Mouse (Mus musculus): ENCODE measurements around the gene Arpc4. TPM values are rescaled to one million over a fixed set of nuclear protein-coding genes. Genes with fewer than 3 reads are reported as not detected.

Arpc4 gene
- total RNA-seq, 2 experiments from 2014 or later = 288 to 299 TPM

DNA sequence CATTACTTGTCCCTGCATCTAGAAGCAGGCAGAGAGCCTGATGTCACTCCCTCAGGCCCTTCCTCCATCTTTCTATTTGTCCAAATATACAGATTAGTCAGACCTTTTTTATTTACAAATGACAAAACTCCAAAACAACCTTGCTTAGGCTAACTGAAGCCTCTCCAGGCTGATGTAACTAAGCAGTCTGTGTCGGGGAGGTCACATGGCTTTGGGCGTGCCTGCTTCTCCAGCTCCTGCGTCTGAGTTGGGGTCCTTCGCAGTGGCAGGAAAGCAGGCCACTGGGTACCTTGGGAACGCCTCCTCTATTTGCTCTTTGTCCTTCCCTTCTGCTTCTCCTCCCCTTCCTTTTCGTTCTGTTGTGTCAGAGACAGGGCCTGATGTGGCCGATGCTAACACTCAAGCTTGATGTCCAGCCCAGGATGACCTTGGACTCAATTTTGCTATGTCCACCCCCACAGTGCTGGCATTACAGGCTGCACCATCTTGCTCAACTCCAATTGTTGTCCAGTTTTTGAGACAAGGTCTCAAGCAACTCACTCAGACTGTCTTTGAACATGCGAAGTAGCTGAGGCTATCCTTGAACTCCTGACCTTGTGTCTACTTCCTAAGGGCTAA is 13.3 kb upstream of the Arpc4 start:
- DNase-seq = no peak
- intact Hi-C loops (cut with DNase I) = no loop called here

DNA sequence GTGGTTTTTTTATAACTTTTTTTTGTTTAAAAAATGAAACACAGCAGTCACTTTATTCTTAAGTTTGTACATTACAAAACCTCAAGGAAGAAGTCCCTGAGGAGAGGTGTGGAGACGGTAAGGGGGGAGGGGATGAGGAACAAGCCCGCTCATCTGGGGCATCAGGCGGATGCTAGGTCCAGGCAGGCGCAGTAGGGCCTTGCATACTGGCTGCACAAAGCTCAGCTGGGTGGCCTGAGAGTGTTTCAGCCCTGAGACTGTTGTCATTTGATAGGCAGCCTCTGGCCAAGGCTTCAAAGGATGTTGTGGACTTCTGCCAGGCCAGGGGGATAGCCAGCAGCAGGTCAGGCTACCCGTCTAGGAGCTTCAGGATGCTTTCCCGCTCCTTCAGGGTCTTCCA is 11.3 kb upstream of the Arpc4 start:
- intact Hi-C loops (cut with DNase I) = no loop called here

DNA sequence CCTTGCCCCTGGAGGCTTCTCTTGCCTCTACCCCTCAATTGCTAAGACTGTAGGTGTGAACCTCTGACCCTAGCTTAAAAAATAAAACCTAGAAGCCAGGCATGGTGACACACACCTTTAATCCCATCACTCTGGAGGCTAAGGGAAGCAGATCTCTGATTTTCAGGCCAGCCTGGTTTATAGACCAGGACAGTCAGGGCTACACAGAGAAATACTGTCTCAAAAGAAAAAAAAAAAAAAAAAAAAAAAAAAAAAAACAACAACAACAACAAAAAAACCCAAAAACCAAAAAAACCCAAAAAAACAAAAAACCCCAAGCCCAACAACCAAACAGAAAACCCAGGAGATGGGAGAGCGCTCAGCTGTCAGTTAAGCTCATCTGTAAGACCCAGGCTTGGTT is 10.3 kb upstream of the Arpc4 start:
- no peak for DNase-seq
- intact Hi-C loops (cut with DNase I) = no loop called here

More for the DNA sequence above, 11.3 kb upstream of the Arpc4 start:
- DNase-seq = no peak

DNA sequence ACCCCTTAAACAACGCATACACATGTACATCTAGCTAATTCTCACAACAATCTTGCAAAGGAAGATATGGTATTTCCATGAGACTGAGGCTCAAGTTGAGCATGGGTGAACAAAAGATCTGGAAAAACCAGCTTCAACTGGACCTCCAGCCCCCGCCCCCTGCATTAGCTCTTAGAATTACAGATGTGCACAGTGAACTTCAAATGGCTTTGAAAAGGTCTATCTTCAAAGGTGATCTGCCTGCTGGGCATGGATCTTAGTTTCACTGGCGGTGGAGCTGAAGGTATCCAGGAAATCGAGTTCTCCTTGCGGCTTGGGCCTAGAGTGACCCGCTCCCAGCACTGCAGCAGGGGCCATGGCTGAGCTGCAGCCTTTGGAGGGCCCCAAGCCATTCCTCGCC is 9.8 kb upstream of the Arpc4 start:
- DNase-seq = no peak
- intact Hi-C loops (cut with DNase I) = no loop called here

DNA sequence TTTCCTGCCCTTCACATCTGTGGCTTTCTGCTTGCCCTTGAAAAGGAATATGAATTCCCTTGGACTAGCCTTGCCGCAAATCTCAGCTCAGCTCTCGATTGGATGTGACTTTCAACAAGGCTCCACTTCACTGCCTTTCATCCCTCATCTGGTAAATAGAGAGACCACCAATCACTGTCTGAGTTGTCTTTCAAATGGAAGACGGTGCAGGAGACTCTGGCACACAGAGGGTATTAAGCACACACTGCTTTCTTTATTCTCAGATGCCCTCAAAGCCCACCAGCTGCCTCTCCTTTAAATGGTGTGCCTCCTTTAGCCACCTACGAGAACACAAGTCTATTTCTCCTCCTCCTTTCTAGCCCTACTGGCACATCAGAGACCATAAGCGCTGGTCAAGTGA is 9.3 kb upstream of the Arpc4 start:
- intact Hi-C loops (cut with DNase I) = no loop called here
- no peak for DNase-seq

DNA sequence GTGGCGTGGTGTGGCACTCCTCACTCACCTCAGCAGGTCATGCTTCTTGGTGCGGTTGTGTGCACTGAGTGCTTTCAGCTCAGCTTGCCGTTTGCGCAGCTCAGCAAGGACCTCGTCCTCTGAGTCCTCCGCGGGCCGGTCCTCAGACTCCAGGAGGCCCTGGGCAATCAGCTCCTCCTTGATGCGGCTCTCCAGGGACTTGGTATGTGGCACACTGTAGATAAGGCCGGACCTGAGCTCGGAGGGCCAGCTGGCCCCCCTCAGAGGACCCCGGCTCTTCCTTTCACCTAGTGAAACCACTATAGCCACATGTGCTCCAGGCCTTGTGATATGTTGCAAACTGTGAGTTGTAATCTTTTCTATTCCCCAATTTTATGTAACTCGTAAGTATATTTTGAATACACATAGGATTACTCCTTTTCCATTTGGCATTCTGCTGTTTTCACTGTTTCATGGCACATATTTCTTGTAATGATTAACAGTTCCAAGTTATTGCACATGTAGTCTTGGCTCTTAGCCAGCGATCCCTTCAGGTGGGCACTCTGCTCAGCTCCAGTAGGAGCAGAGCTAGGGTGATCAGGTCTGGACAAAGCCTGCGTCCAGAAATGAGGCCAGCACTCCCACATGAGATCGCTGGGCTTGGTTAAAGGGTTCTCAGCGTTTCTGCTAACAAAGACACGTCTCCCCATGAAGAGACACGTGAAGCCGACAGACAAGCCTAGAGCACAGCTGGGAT is 7.6 kb upstream of the Arpc4 start:
- no peak for DNase-seq
- intact Hi-C loops (cut with DNase I) = no loop called here

DNA sequence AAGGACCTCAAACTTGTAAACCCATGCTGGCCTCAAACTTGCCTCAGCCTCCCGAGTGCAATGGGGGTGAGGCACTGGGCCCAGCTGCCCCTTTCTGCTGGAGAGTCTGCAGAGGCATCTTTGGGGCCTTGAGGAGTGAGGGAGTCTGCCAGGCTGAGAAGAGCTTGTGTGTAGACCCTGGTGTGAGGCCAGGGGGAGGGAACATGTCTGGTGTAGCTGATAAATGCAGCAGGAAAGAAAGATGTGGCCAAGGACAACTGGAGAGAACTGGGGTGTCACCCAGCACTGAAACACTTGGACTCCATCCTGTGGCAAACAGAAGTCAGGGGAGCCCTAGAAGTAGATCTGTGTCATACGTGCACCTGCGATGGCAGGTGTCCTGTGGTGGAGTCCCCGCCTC is 4.4 kb upstream of the Arpc4 start:
- no peak for DNase-seq
- intact Hi-C loops (cut with DNase I) = no loop called here

DNA sequence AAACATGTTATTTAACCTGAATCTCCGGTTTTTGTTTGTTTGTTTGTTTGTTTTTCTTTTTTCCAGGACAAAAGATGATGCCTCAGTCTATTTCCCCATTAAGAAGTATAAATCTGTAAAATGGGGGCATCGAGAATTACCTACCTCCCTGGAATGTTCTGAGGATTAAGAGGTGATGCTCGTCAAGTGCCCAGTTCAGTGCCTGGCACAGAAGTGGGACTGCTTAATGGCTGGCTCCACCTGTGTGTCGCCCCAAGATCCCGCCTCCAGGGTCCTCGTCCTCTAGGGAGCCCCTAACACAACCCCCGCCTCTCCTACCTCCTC is 781 bp upstream of the Arpc4 start:
- intact Hi-C loops (cut with DNase I) = no loop called here
- DNase-seq = no peak

DNA sequence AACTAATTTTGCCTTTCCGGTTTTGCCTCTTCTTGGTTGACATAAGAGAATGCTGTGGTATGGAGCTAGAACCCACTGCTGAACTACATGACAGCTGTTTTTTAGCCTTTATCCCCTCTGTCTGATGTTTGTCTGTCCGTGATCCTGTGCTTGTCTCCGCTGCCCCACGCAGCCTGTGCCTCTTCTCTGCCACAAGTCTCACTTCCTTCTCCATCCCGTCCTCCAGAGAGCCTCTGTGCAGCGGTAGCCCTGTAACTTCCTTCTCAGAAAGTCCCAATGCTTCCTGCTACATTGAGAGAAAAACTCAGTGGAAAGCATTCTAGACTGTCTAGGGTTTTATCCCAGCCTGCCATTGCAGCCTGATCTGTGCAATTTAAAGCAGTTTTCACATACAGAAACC is 1.3 kb downstream of the Arpc4 start:
- intact Hi-C loops (cut with DNase I) = no loop called here
- no peak for DNase-seq

DNA sequence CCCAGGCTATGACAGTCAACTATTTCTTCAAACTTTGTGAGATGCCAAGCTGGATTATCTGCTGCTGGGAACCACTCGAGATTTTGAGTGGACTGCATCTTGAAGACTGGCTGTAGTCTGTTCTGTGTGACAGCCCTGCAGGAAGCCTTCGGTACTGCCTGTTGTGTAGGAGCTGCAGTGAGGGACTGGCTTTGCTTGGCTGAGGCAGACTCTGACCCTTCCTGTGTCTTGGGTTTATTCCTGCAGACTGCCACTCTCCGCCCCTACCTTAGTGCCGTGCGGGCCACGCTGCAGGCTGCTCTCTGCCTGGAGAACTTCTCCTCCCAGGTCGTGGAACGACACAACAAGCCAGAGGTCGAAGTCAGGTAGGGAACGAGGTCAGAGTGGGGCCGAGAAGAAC is 2.6 kb downstream of the Arpc4 start:
- intact Hi-C loops (cut with DNase I) = no loop called here
- DNase-seq = no peak

DNA sequence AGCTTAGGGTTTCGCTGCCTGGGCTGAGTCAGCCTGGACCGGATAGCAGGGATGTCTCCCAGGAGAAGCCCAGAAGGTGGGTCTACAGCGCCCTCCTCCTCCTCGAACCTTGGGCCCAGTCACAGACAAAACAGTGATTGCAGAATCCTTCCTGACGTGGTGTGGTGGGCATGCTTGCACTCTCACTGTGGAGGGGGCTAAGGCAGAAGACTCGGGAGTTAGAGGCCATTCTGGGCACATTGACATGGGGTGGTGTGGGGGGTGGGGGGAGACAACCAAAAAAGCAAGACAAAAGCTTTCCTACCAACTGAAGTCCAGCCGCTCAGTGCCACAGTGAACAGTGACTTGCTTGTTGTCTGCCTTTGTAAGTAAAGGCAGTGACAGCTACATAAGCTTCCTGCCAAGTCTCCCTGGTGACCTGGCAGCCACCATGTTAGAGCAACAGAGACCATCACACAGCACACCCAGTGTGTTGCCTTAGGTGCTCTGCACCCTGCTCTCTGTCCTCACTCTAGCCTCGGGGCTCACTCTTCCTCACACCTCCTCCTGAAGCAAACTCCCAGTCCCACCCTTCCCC is 6.5 kb downstream of the Arpc4 start:
- peak; percentile 67 for DNase-seq
- intact Hi-C loops (cut with DNase I) = no loop called here

DNA sequence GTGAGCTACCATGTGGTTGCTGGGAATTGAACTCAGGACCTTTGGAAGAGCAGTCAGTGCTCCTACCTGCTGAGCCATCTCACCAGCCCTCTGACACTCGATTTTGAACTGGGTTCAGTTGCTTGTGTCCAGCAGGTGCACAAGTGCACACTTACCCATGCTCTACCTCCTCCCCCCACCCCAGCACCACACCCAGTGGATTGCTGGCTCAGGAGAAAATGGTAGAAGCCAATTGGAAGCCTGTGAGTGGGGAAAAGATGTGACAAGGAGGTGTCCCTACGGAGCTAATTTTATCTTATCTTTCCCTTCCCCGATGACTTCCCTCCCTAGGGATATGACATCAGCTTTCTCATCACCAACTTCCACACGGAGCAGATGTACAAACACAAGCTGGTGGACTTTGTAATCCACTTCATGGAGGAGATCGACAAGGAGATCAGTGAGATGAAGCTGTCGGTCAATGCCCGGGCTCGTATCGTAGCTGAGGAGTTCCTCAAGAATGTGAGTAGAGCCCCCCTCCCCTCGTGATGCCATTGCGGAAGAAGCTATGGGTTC is 7.3 kb downstream of the Arpc4 start:
- intact Hi-C loops (cut with DNase I) = no loop called here
- no peak for DNase-seq

DNA sequence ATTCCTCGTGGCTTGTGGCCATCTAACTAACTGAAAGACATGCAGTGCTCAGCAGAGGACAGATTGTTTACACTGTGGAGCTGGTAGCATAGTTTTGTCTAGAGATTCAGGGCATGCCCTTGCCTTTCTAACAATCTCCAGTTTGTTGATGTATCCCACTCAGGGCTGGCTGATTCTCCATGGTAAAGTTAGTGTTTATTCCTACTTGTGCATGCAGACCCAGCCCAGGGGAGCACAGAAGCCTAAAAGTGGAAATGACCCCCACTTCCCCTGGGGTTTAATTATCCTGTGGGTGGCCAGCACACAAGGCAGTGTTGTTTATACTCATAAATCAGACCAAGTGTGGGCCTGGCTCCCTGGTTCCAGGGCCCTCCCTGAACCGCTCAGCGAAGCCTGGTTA is 8.1 kb downstream of the Arpc4 start:
- intact Hi-C loops (cut with DNase I) = no loop called here
- DNase-seq = no peak

DNA sequence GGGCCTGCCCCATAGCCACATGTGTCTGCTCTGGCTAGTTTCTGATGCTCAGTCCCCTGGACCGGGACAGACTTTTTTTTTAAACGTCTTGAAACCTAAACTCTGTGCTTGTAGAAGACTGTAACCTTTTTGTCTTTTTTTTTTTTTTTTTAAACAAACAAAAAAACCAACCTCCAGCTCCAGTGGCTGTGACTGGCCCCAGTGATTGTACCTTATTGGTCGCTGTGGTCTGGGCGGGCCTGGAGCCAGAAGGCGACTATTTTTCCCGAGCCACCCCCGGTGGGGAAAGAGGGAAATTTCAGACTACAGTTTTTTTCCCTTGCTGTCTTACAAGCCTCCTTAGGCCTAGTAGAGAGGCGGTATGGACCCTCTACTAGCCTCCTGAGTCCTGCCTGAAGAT is 11.0 kb downstream of the Arpc4 start, which contains the start of gene Ttll3:
TSS of gene Ttll3 (plus strand) at position 301 of the 400 bp plus-strand sequence.
- intact Hi-C loops (cut with DNase I) = no loop called here

DNA sequence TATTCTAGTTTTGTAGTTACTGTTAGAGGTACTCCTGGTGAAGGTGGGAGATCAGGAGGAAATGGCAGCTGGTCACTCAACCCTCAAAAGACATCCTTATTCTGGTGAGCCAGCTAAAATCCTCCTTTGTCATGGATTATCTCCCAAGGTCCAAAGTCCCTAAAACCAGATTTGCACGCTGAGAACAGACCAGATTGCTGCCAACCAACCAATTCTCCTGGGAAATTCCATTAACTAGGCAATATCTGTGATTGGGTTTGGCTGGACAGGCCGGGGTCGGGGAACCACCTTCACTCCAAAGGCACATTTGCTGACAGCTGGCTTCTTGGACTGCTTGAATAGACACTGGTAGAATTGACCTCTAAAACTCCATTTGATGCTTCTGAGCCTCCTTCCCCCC is 12.8 kb downstream of the Arpc4 start:
- intact Hi-C loops (cut with DNase I) = no loop called here
- no peak for DNase-seq

More for the DNA sequence above, 11.0 kb downstream of the Arpc4 start, which contains the start of gene Ttll3:
- no peak for DNase-seq

DNA sequence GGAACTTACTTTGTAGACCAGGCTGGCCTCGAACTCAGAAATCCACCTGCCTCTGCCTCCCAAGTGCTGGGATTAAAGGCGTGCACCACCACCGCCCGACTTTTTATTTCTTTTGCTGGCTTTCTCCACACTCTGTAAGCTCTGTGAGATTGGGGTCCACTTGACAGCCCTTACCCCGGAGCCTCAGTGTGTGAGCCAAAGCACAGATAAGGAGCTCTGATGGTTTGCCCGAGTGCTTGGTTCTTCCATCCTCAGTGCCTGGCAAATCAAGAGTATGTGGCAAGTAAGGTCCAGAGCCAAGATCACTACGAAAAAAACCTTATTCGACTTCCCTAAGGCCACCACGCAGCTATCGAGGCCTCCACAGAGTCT is 14.1 kb downstream of the Arpc4 start:
- intact Hi-C loops (cut with DNase I) = no loop called here

DNA sequence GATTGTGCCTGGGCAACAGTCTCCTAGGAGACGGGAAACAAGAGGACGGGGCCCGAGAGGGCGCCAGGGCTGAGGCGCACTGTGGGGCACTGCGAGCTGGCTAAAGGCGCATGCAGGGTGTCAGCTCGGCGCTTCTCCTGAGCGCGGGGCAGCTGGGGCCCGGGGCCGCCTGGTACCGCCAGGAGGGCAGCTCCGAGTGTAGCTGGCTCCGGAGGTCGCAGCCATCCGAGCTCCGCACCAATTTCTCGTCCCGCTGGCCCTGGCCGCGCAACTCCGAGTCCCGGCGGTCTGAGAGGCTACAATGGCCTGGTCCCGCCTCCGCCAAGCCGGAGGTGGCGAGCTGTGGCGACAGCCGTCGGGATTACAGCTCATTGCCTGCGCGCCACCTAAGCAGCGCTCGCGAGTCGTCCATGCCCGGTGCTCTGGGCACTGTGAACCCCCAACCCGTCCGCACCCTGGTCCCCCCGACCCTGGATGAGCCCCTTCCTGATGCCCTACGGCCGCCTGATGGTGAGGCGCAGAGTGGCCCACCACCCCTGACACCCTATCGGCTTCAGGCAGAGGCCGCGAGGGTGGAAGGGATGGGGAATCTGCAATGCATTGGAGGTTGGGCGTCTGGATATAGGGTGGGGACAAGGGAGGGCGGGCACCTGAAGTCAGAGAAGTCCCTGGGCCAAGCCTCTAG is 14.6 kb downstream of the Arpc4 start:
- peak; percentile 64 for DNase-seq
- intact Hi-C loops (cut with DNase I) = no loop called here

More for the DNA sequence above, 14.1 kb downstream of the Arpc4 start:
- no peak for DNase-seq

DNA sequence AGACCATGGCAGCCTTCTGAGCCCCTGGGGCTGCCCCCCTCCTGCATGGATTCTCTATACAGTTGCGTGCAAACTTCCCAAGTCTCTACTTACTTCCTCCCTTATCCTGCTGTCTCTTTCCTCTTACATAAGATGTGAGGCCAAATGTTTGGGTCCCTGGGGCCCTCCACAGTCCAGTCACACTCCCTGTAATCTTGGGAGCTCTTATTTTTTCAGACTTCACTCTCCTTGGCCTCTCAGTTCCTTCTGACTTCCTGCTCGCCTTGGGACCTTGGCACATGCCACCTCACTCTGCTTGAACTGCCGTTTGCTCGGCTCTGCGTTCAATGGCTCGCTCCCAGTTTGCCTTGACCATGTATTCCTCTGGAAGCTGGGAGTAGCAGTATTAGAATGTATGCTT is 16.0 kb downstream of the Arpc4 start:
- no peak for DNase-seq
- intact Hi-C loops (cut with DNase I) = no loop called here

DNA sequence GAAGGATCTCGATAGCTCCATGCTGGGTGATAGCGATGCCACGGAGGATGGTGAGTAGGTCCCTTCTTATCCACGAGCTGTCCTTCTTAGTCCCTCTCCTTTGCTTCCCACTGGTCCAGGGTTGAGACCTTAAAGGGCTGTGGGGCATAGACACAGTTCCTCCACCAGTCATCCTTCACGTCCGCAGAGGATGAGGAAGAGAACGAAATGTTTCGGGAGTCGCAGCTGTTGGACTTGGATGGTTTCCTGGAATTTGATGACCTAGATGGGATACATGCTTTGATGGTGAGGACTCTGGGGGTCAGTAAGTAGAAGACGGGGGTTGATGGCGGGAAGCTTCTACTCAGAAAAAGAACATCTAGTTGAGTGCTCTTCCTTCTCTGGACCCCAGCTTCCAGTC is 16.9 kb downstream of the Arpc4 start:
- intact Hi-C loops (cut with DNase I) = no loop called here
- no peak for DNase-seq

DNA sequence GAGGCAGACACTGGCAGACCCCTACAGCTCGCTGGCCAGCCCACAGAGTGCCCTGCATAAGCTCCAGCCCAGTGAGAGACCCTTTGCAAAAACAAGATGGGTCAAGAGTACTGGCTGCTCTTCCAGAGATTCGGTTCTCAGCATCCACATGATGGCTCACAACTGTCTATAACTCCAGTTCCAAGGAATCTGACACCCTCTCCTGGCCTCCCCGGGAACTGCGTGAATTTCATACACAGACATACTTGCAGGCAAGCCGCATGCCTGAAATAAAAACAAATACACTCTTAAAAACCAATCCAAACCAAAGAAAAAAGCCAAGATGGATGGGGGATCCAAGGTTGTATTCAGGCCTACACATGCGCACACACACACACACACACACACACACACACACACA is 17.6 kb downstream of the Arpc4 start:
- no peak for DNase-seq
- intact Hi-C loops (cut with DNase I) = no loop called here

DNA sequence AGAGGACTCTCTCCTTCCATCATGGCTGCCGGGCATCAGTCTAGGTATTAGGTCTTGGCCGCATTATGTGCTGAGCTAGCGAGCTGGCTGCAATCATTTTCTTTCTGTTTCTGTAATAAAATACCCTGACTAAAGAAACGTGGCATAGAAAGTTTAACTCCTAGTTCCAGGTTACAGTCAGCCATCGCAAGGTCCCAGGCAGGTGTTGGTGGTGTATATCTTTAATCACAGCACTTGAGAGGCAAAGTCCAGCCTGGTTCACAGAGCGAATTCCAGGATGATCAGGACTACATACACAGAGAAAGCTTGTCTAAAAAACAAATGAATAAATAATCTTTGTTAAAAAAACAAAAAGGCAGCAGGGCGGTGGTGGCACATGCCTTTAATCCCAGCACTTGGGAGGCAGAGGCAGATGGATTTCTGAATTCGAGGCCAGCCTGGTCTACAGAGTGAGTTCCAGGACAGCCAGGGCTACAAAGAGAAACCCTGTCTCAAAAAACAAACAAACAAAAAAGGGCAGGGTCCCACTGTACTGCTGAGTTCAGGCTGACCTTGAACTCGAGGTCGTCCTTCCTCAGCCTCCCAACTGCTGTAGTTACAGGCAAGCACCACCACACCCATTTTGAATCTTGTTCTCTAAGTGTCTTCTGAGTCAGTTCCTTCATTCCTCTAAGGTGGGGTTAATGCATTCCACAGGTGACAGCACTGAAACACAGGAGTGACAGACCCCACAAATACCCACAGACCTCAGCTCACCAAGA is 18.5 kb downstream of the Arpc4 start:
- DNase-seq = no peak
- intact Hi-C loops (cut with DNase I) = no loop called here

Data from left cerebral cortex, postnatal 4 days (tissue).